Mouse (Mus musculus): ENCODE data around the gene Bbc3.

DNA sequence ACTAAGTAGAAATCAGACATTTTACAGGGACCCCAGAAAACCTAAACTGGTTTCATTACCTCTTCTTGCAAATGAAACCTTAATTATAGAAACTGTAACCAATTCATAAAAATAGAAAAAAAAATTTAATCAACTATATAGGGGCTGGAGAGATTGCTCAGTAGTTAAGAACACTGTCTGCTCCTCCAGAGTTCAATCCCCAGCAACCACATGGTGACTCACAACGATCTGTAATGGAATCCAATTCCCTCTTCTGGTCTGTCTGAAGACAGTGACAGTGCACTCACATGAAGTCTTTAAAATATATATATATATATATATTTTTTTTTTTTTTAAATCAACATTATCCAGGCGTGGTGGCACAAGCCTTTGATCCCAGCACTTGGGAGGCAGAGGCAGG lies 21.2 kb upstream of the Bbc3 start:
- TF ChIP-seq CTCF (conservative IDR thresholded peaks at IDR 0.05; ENCODE audit: low read length) (no peak), POU5F1 (IDR thresholded peaks at IDR 0.05; ENCODE audit: borderline replicate concordance, low read length) (no peak)

All from E14TG2a.4 (cell line).